Mouse (Mus musculus): ENCODE measurements around the gene Ccnjl.
A peak's percentile ranks its signal among the peaks of the same experiment; 100 is the strongest.

Gene Ccnjl

DNA sequence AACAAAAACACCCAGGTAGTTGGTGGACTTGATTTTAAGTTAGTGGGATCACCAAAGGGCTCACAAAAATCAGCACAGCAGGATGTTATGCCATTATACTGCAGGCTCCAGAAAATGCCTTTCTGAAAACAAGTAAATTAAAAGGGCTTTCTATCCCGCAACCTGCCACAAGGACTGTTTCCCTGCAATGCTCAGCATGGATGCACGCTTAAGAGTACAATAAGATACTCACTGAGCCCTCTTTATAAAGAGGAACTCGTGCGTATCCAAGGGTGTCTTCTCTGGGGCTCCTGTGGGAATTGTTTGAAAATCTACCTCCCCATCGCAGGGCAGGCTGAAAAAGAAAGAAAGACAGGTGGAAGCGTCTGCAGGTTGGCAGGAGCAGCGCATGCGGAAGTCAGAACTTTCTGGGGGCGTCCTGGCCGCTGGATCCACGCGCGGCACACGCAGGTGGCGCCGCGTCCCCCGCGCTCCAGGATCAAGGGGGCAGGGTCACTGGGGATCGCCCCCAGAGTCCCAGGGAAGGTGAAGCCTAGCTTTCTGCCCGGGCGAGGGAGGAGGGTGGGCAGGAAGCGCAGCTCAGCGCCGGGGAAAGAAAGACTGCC, 404 bp upstream of the Ccnjl start:
- no peak for DNase-seq

DNA sequence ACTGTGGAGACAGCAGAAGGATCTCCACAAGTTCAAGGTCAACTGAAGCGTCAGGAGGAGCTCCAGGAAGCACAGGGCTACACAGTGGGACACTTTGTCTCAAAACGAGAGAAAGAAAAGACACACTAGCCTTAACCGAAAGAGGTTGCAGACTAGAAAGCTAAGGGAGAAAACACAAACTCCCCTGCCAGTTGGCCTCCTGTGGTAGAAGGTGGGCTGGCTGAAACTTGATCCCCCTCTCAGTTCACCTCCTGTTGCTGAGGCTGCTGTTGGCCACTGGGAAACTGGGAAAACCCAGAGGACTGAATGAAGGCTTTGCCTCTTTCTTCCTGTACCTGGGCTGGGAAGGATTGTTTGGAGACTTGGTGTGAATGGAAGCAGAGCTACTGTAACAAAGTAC, 1.5 kb downstream of the Ccnjl start:
- DNase-seq = no peak

DNA sequence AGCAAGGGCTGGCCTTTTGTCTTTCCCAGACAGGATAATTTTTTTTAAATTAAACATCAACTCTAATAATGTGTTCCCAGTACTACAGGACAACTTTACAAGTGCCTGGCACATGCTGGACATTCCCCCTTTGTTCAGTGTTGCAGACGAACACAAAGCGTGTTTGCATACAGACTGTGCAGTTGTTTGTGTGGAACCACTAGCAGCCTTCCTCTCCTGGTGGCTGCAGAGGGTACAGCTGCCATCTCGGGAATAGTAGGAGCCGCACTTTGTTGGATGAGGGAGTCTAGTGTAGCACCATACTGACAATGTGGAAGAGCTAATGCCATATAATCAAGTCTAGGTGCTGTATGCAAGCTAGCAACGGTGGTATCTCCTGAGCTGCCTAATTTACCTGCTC, 3.0 kb downstream of the Ccnjl start:
- no peak for DNase-seq

- no peak for DNase-seq
These were observed 8.5 kb downstream of the Ccnjl start for GRCm38 (mm10) chr11:43537074-43537473.

DNA sequence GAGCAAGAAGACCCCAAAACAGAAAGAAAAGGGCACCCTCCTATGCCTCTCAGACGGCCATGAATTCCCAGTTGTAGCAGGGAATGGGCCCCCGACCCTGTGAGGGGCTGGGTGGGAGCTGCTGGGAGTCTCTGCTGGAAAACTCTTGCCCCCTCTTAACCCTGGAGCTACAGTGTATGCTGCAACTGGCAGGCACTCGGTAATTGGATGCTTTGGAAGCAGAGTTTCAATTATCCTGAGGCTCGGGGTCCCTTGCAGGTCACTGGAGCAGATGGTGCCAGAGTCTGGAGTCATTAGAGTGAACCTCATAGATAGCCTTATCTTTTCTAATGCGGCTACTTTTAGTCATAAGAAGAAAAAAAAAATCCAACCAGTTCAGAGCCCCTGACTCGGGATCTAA, 11.3 kb downstream of the Ccnjl start:
- no peak for DNase-seq

- DNase-seq = no peak
These were observed 15.3 kb downstream of the Ccnjl start for GRCm38 (mm10) chr11:43543711-43544466.

DNA sequence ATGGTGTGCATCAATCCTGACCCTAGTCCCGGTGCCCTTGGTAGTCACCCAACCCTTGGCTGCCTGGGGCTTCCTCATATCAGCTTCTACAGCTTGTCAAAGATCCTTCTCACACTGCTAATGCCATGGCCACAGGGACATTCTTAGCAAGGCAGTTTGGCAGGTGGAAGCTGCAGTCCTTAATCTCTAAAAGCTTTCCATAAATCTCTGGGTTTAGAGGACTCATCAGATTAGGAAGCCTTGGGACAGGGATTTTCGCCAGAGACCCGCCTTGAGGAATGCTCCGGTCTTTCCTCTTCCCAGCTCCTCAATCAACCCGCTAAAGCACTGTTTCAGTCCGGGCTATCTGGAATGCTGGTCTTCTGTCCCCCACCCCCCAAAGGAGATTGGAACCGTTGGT, 16.2 kb downstream of the Ccnjl start:
- DNase-seq = no peak

- no peak for DNase-seq
These were observed 17.4 kb downstream of the Ccnjl start for GRCm38 (mm10) chr11:43545873-43546475.

DNA sequence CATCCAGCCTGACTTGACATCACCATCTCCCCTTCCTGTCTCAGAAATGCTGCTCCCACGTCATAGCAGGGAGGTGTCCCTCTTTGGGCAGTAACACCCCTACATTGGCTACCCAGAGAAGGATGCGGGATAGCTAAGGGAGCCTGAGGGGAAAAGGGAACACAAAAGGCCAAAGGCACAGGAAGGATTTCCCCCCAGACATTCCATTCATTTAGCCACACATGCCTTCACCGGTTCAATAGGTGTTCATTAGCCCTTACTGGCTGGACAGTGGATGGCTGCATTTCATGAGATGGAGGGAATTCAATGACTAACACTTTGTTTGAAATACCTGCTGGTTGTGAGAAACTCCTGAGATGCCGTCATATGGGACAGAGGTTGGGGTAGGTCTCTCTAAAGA, 18.1 kb downstream of the Ccnjl start:
- no peak for DNase-seq

GRCm38 (mm10) chr11:43548148-43548547, 19.6 kb downstream of the Ccnjl start:
- DNase-seq = peak; percentile 88

DNA sequence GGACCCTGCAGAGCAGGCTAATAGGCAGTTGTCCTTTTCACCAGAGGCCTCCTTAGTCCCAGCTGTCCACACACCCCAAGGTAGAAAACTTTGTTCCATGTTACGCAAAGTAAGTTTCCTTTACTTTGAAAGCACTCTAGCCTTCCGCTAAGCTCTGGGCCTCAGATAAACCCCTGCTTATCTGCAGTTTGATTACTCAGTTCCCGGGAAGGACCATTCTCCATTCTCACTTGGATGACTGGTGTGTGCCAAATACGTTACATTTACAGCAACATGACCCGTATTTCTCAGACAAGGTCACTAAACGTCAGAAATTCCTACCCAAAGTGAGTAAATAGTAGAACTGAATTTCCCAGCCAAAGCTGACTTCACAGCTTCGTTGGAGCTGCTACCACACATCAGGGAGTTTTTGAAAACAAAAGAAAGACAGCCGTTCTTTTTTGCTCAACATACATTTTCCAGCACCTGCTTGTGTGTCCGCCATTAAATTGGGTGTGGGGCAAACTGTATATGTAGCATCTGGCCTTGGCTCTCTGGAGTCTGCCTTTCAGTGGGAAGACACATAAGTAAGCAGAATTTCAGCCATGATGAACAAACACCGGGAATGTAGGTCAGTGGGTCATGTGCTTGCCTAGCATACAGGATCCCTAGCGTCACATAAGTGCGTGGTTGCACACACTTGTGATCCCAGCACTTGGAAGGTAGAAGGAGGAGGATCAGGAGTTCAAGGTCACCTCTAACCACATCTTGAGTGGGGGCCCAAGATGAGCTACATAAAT, 20.3 kb downstream of the Ccnjl start:
- DNase-seq = no peak

DNA sequence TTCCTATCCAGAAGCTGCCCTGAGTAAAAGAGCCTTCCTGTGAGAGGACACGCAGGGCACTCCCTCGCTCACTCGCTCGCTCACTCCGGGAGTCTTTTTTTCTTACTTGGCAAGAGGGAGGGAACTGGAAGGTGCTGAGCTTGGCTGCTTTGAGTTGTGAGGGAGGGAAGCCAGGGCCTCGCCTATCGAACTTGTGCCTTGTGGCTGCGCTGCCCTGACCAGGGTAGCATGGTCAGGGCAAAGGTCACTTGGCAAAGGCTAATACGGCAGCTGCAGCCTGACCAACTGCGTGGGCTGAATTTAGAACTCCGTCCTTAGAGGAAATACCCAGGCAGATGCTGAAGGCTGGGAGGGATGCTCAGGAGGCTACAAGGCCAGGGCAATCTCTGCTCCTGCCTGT, 21.1 kb downstream of the Ccnjl start:
- peak; percentile 60 for DNase-seq

DNA sequence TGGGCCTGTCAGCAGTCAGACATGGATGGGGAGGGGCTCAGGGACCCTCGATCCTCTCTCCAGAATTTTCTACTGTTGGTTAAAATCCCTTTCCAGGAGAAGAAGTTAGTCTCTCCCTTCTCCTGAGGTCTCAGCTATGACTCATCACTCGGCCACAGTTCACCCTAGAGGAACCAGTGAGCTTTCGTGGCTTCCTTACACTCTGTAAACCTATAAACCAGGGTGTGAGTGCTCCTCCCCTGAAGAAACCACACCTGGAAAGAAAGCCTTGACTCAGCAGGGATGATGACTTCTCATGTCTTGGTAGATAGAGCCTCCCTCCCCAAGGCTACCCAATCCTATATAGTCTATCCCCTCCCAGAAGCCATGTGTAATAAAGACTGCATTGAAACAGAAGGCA, 23.2 kb downstream of the Ccnjl start:
- DNase-seq = no peak

GRCm38 (mm10) chr11:43552675-43553074, 24.1 kb downstream of the Ccnjl start:
- no peak for DNase-seq

DNA sequence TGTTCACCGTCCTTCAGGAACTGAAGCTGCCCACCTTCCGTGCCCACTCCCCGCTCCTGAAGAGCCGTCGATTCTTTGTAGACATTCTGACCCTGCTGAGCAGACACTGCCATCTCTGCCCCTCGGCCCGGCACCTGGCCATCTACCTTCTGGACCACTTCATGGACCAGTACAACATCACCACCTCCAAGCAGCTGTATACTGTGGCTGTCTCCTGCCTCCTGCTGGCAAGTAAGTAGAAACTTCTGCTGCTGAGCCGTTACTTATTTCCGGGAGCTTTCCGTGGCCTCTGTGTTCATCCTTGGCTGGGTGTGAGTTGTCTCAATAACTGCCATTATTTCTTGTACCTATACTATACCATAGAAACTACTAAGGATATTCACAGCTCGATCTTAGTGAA, 28.0 kb downstream of the Ccnjl start:
- no peak for DNase-seq

GRCm38 (mm10) chr11:43559515-43560292, 31.1 kb downstream of the Ccnjl start:
- DNase-seq = no peak

- no peak for DNase-seq
These were observed 35.2 kb downstream of the Ccnjl start for GRCm38 (mm10) chr11:43563654-43564244.

GRCm38 (mm10) chr11:43565414-43565813, 36.8 kb downstream of the Ccnjl start:
- no peak for DNase-seq

DNA sequence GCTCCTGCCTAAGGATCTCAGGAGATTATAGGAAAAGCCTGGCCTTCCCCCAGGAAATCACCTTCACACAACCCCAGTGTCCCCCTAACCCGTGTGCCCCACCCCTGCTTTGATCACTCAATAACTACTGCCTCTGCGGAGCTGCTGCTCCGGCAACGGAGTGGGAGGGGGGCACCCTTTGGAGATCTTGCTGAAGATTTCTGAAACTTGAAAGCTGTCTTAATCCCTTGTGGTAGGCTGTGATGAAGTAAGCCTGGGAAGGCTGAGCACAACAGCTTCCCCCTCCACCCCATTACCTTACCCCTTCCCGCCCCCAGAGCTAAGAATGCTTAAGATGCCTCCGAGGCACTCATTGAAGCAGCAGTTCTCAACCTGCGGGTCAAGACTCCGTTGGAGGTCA, 37.3 kb downstream of the Ccnjl start:
- no peak for DNase-seq

DNA sequence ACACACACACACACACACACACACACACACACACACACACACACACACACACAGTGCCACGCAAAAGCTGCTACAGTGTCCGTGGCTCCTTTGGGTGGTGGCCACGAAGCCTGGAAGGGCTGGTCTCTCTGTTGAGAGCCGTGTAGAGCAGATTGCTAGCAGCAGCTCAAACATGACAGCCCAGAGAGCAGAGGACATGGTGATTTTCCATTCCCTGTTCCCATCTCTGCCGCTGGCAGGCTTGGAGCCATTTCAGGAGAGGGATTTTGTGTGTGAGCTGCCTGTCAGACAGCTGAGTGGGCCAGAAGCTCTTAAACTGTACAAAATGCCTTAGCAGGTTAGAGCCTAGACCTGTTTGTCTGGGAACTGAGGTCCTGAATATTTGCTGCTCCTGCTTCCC, 38.1 kb downstream of the Ccnjl start:
- no peak for DNase-seq

DNA sequence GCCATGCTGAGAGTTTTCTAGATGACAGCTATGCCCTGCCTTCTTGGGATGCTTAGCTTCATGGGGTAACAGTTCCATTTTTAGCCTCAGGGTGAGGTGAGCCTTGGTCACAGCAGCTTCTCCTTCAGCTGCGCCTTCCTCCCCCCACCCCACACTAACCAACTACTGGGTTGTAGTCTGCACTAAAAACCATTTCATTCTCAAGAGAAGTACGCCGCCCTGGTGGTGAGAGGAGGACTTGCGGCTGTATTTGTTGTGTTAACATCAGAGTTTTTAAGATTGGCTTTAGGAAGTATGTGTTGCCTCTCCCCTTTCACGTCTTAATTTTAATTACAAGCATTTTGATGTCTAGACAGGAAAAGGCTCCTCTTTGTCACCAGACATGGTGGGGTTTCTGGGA, 39.7 kb downstream of the Ccnjl start:
- DNase-seq = peak; percentile 48

GRCm38 (mm10) chr11:43569188-43569587, 40.6 kb downstream of the Ccnjl start:
- DNase-seq = no peak
